Mouse (Mus musculus): ENCODE results near the gene Dis3l2. TPM values are rescaled to one million over a fixed set of nuclear protein-coding genes. Genes with fewer than 3 reads are reported as not detected.

Gene Dis3l2
- polyA plus RNA-seq, 1 experiment from 2014 or later: 30.0 TPM

GRCm38 (mm10) chr1:86718190-86718589, 14.6 kb downstream of the Dis3l2 start:
- Histone ChIP-seq H3K27me3 (ENCODE audit: insufficient read depth, low read length) (no peaks in the 10 kb centered on the region), H3K9ac (no peak overlapping the region), H3K27ac (ENCODE audit: low read depth) (no peak overlapping the region), H3K4me3 (ENCODE audit: low read depth, low read length) (no peak overlapping the region), H3K4me2 (no peak overlapping the region), H3K9me3 (ENCODE audit: low read depth, low read length) (no peaks in the 10 kb centered on the region), H3K4me1 (ENCODE audit: insufficient read depth) (no peaks in the 10 kb centered on the region), H3K36me3 (ENCODE audit: insufficient read depth) (no peaks in the 10 kb centered on the region)
- no peak for ATAC-seq (ENCODE audit: insufficient read depth)
- 94% methylated on average over 1 of the region's 1 CpGs for WGBS
- DNase-seq: no peak
- no peak for TF ChIP-seq CTCF (IDR thresholded peaks at IDR 0.05; ENCODE audit: low read depth)

- DNase-seq: no peak
- H3K4me3 ChIP-seq (ENCODE audit: low read depth, low read length): no peak overlapping the region
- no peaks in the 10 kb centered on the region for H3K9me3 ChIP-seq (ENCODE audit: low read depth, low read length)
- H3K27me3 ChIP-seq (ENCODE audit: insufficient read depth, low read length): no peaks in the 10 kb centered on the region
- no peak overlapping the region for H3K27ac ChIP-seq (ENCODE audit: low read depth)
- no peak for ATAC-seq (ENCODE audit: insufficient read depth)
- WGBS: 63% methylated on average over 4 of the region's 4 CpGs
- H3K36me3 ChIP-seq (ENCODE audit: insufficient read depth): no peaks in the 10 kb centered on the region
- no peak for TF ChIP-seq CTCF (IDR thresholded peaks at IDR 0.05; ENCODE audit: low read depth)
- H3K4me1 ChIP-seq (ENCODE audit: insufficient read depth): no peaks in the 10 kb centered on the region
- H3K9ac ChIP-seq: no peak overlapping the region
- H3K4me2 ChIP-seq: no peak overlapping the region
These were observed 15.8 kb downstream of the Dis3l2 start for GRCm38 (mm10) chr1:86719391-86719790.

- H3K36me3 ChIP-seq (ENCODE audit: insufficient read depth): no peaks in the 10 kb centered on the region
- ATAC-seq (ENCODE audit: insufficient read depth) (no peak), DNase-seq (no peak)
- WGBS: 66% methylated on average over 2 of the region's 2 CpGs
- H3K4me1 ChIP-seq (ENCODE audit: insufficient read depth): no peaks in the 10 kb centered on the region
- H3K27ac ChIP-seq (ENCODE audit: low read depth): no peak overlapping the region
- no peak overlapping the region for H3K4me3 ChIP-seq (ENCODE audit: low read depth, low read length)
- TF ChIP-seq CTCF (IDR thresholded peaks at IDR 0.05; ENCODE audit: low read depth): no peak
- no peak overlapping the region for H3K4me2 ChIP-seq
- no peaks in the 10 kb centered on the region for H3K27me3 ChIP-seq (ENCODE audit: insufficient read depth, low read length)
- H3K9me3 ChIP-seq (ENCODE audit: low read depth, low read length): no peaks in the 10 kb centered on the region
- H3K9ac ChIP-seq: no peak overlapping the region
These were observed 29.7 kb downstream of the Dis3l2 start for GRCm38 (mm10) chr1:86733160-86733821.

GRCm38 (mm10) chr1:86736414-86736813, 32.8 kb downstream of the Dis3l2 start:
- DNase-seq: no peak
- Histone ChIP-seq H3K27ac (ENCODE audit: low read depth) (no peak overlapping the region), H3K27me3 (ENCODE audit: insufficient read depth, low read length) (no peaks in the 10 kb centered on the region), H3K36me3 (ENCODE audit: insufficient read depth) (no peaks in the 10 kb centered on the region), H3K4me1 (ENCODE audit: insufficient read depth) (no peaks in the 10 kb centered on the region), H3K9me3 (ENCODE audit: low read depth, low read length) (no peaks in the 10 kb centered on the region), H3K4me2 (no peak overlapping the region), H3K4me3 (ENCODE audit: low read depth, low read length) (no peak overlapping the region), H3K9ac (no peak overlapping the region)
- ATAC-seq (ENCODE audit: insufficient read depth): no peak
- no peak for TF ChIP-seq CTCF (IDR thresholded peaks at IDR 0.05; ENCODE audit: low read depth)
- 89% methylated on average over 1 of the region's 1 CpGs for WGBS

- Histone ChIP-seq H3K4me3 (ENCODE audit: low read depth, low read length) (no peak overlapping the region), H3K4me2 (no peak overlapping the region), H3K27me3 (ENCODE audit: insufficient read depth, low read length) (no peaks in the 10 kb centered on the region), H3K9me3 (ENCODE audit: low read depth, low read length) (no peaks in the 10 kb centered on the region), H3K36me3 (ENCODE audit: insufficient read depth) (peaks cover 4% of the 10 kb centered on the region), H3K4me1 (ENCODE audit: insufficient read depth) (no peaks in the 10 kb centered on the region), H3K9ac (no peak overlapping the region), H3K27ac (ENCODE audit: low read depth) (no peak overlapping the region)
- ATAC-seq (ENCODE audit: insufficient read depth) (no peak), DNase-seq (no peak)
- TF ChIP-seq CTCF (IDR thresholded peaks at IDR 0.05; ENCODE audit: low read depth): no peak
- 60% methylated on average over 3 of the region's 3 CpGs for WGBS
These were observed 39.3 kb downstream of the Dis3l2 start for GRCm38 (mm10) chr1:86742896-86743295.

GRCm38 (mm10) chr1:86747034-86747433, 43.4 kb downstream of the Dis3l2 start:
- H3K9me3 ChIP-seq (ENCODE audit: low read depth, low read length): no peaks in the 10 kb centered on the region
- no peaks in the 10 kb centered on the region for H3K4me1 ChIP-seq (ENCODE audit: insufficient read depth)
- no peak overlapping the region for H3K27ac ChIP-seq (ENCODE audit: low read depth)
- H3K36me3 ChIP-seq (ENCODE audit: insufficient read depth): peaks cover 10% of the 10 kb centered on the region
- H3K9ac ChIP-seq: no peak overlapping the region
- ATAC-seq (ENCODE audit: insufficient read depth): no peak
- TF ChIP-seq CTCF (IDR thresholded peaks at IDR 0.05; ENCODE audit: low read depth): no peak
- no peak overlapping the region for H3K4me3 ChIP-seq (ENCODE audit: low read depth, low read length)
- DNase-seq: no peak
- H3K27me3 ChIP-seq (ENCODE audit: insufficient read depth, low read length): no peaks in the 10 kb centered on the region
- no peak overlapping the region for H3K4me2 ChIP-seq
- WGBS: 96% methylated on average over 2 of the region's 2 CpGs

GRCm38 (mm10) chr1:86750094-86750493, 46.5 kb downstream of the Dis3l2 start:
- no peak overlapping the region for H3K4me2 ChIP-seq
- peaks cover 10% of the 10 kb centered on the region for H3K36me3 ChIP-seq (ENCODE audit: insufficient read depth)
- ATAC-seq (ENCODE audit: insufficient read depth): no peak
- H3K9ac ChIP-seq: no peak overlapping the region
- no peak for TF ChIP-seq CTCF (IDR thresholded peaks at IDR 0.05; ENCODE audit: low read depth)
- H3K27me3 ChIP-seq (ENCODE audit: insufficient read depth, low read length): no peaks in the 10 kb centered on the region
- no peak for DNase-seq
- H3K4me3 ChIP-seq (ENCODE audit: low read depth, low read length): no peak overlapping the region
- no peaks in the 10 kb centered on the region for H3K4me1 ChIP-seq (ENCODE audit: insufficient read depth)
- H3K27ac ChIP-seq (ENCODE audit: low read depth): no peak overlapping the region
- 62% methylated on average over 3 of the region's 3 CpGs for WGBS
- no peaks in the 10 kb centered on the region for H3K9me3 ChIP-seq (ENCODE audit: low read depth, low read length)
